Mouse (Mus musculus) limb, embryonic 13.5 days (tissue): Measurements from ENCODE around the gene Git1. TPM values are rescaled to one million over a fixed set of nuclear protein-coding genes. Genes with fewer than 3 reads are reported as not detected.

Experiments
- ATAC-seq: fragments of 200-750 bp; cut with Nextera tagmentation; 2 replicates; pipeline ENCODE4 v1.8.0; 2017; ENCODE audit warnings: low read depth, moderate number of reproducible peaks, moderate TSS enrichment; ENCODE audit not compliant: low FRiP score
- H3K27ac ChIP-seq: fragments of 300-500 bp; sonication (generic); 2 replicates; pipeline ENCODE4 v1.5.1; 2015; ENCODE audit warnings: inconsistent platforms, mild to moderate bottlenecking, moderate library complexity
- H3K27me3 ChIP-seq: fragments of 300-500 bp; sonication (generic); 2 replicates; pipeline ENCODE4 v1.6.1; 2015; ENCODE audit warnings: mild to moderate bottlenecking, inconsistent platforms
- H3K36me3 ChIP-seq: fragments of 300-500 bp; sonication (generic); 2 replicates; pipeline ENCODE4 v1.6.1; 2015; ENCODE audit warnings: inconsistent platforms, mild to moderate bottlenecking, moderate library complexity
- H3K4me1 ChIP-seq: fragments of 300-500 bp; sonication (generic); 2 replicates; pipeline ENCODE4 v1.6.1; 2015; ENCODE audit warnings: inconsistent platforms
- H3K4me2 ChIP-seq: fragments of 300-500 bp; sonication (generic); replicated peaks from 2 replicates; pipeline ENCODE4 v1.6.1; 2015; ENCODE audit warnings: inconsistent platforms, mild to moderate bottlenecking, moderate library complexity
- H3K4me3 ChIP-seq: fragments of 300-500 bp; sonication (generic); 2 replicates; pipeline ENCODE4 v1.5.1; 2015; ENCODE audit warnings: moderate library complexity, mild to moderate bottlenecking, inconsistent platforms
- H3K9ac ChIP-seq: fragments of 300-500 bp; sonication (generic); 2 replicates; pipeline ENCODE4 v1.6.1; 2015; ENCODE audit warnings: mild to moderate bottlenecking, inconsistent platforms
- H3K9me3 ChIP-seq: fragments of 300-500 bp; sonication (generic); 2 replicates; pipeline ENCODE4 v1.6.1; 2016; ENCODE audit warnings: inconsistent platforms
- WGBS: fragments of 180-500 bp; shearing (Covaris S2); methylation state at CpG from one replicate; pipeline ENCODE4 v1.1.7; 2015; 5-methylcytosine and 5-hydroxymethylcytosine counted together
- polyA plus RNA-seq: library from polyadenylated mRNA; unstranded; fragments of >200 nt; fragmentation: Nextera tagmentation; extraction: Ambion mirVana; gene quantifications from 2 replicates; pipeline ENCODE4 v1.2.1, GENCODE M21; 2015

Gene Git1
- polyA plus RNA-seq, 1 experiment from 2014 or later: 10.9 TPM

DNA sequence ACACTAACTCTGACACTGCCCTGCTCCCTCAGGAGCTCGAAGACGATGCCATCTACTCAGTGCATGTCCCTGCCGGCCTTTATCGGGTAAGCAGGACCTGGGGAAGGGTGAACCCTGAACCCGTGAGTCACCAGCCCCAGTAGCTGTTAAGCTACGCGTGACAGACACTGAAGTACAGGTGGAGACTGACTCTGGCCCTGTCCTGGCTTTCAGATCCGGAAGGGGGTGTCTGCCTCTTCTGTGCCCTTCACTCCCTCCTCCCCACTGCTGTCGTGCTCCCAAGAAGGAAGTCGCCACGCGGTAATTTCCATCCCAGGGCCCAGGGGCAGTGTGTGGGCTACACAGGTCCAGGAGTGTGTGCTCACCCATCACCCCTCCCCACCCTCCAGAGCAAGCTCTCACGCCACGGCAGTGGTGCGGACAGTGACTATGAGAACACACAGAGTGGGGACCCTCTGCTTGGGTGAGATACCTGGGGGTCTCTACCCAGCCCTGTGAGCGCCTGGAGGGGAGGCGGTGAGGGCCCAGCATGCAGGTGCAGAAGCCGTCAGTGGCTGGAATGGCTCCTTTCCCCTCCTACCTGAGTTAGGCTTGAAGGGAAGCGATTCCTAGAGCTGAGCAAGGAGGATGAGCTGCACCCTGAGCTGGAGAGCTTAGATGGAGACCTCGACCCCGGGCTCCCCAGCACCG lies 12.1 kb downstream of the Git1 start:
- H3K27ac ChIP-seq: no peak overlapping the region
- H3K36me3 ChIP-seq: peaks cover 91% of the 10 kb centered on the region

DNA sequence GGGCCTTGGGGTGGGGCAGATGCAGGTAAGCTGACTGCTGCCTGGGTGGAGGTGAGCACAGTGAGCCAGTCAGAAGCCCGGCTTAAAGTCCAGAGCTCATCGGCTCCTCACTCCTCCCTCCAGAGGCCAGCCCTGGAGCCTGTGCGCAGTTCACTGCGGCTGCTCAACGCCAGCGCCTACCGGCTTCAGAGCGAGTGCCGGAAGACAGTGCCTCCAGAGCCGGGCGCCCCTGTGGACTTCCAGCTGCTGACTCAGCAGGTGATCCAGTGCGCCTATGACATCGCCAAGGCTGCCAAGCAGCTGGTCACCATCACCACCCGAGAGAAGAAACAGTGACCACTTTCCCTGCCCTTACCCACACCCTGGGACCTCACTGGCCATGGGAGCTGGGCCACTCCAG lies 12.9 kb downstream of the Git1 start:
- ATAC-seq: no peak
- no peaks in the 10 kb centered on the region for H3K27me3 ChIP-seq
- no peak overlapping the region for H3K27ac ChIP-seq
- no peak overlapping the region for H3K4me3 ChIP-seq
- no peaks in the 10 kb centered on the region for H3K9me3 ChIP-seq
- H3K9ac ChIP-seq: no peak overlapping the region
- H3K4me1 ChIP-seq: peaks cover 24% of the 10 kb centered on the region
- peaks cover 82% of the 10 kb centered on the region for H3K36me3 ChIP-seq
- no peak overlapping the region for H3K4me2 ChIP-seq
- WGBS: 84% methylated on average over 14 of the region's 14 CpGs

More for the DNA sequence above, 12.1 kb downstream of the Git1 start:
- Histone ChIP-seq H3K4me1 (peaks cover 32% of the 10 kb centered on the region), H3K9me3 (no peaks in the 10 kb centered on the region), H3K4me3 (no peak overlapping the region), H3K9ac (no peak overlapping the region), H3K4me2 (no peak overlapping the region), H3K27me3 (no peaks in the 10 kb centered on the region)
- WGBS: 87% methylated on average over 22 of the region's 22 CpGs
- ATAC-seq: no peak

DNA sequence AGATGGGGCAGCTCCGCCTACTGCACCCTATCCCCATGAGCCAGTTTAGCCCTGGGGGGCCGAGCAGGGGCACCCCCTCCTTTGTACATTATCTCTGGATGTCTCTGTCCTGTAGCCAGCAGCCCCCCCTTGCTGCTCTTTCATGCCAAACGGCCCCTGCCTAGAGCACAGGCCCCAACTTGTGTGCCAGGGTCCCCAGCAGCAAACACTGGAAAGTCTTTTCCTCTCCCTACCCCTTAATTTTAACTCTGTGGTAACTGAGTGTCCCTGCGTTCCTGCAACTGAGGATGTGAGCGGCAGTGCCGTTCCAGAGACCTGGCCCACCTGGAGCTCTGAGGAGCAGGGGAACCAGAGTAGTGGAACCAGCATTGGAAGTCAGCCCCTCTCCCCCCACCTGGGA lies 13.6 kb downstream of the Git1 start:
- no peaks in the 10 kb centered on the region for H3K9me3 ChIP-seq
- H3K9ac ChIP-seq: no peak overlapping the region; the same call in 1 of the 2 replicates
- H3K4me2 ChIP-seq: no peak overlapping the region
- no peaks in the 10 kb centered on the region for H3K27me3 ChIP-seq
- peaks cover 30% of the 10 kb centered on the region for H3K4me1 ChIP-seq
- H3K36me3 ChIP-seq: peaks cover 76% of the 10 kb centered on the region
- H3K27ac ChIP-seq: peak overlapping the region; percentile 3; the same call in 1 of the 2 replicates
- 70% methylated on average over 6 of the region's 6 CpGs for WGBS
- no peak overlapping the region for H3K4me3 ChIP-seq
- no peak for ATAC-seq

DNA sequence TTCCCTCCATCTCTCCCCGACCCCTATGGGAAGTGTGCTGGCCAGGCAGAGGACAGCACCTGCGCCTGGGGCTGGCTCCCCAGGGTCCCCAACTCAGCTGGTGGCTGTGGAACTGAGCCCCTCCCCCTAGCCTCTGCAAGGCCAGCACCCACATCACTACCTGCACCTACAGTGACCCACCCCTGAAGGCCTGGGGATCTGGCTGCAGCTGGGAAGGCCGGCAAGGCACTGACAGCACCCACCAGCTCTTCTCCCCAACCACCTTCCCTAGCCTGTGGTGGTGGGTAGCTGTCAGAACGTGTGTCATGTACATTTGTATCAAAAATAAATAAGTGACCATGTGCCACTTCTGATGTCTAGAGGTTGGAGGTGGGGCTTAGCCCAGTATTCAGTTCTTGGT lies 14.1 kb downstream of the Git1 start:
- Histone ChIP-seq H3K36me3 (peaks cover 71% of the 10 kb centered on the region), H3K9me3 (no peaks in the 10 kb centered on the region), H3K4me2 (no peak overlapping the region; the same call in 1 of the 2 replicates), H3K9ac (no peak overlapping the region; the same call in 1 of the 2 replicates), H3K27me3 (no peaks in the 10 kb centered on the region), H3K4me3 (no peak overlapping the region), H3K4me1 (peaks cover 34% of the 10 kb centered on the region), H3K27ac (peak overlapping the region; percentile 65)
- no peak for ATAC-seq
- WGBS: 70% methylated on average over 4 of the region's 4 CpGs

DNA sequence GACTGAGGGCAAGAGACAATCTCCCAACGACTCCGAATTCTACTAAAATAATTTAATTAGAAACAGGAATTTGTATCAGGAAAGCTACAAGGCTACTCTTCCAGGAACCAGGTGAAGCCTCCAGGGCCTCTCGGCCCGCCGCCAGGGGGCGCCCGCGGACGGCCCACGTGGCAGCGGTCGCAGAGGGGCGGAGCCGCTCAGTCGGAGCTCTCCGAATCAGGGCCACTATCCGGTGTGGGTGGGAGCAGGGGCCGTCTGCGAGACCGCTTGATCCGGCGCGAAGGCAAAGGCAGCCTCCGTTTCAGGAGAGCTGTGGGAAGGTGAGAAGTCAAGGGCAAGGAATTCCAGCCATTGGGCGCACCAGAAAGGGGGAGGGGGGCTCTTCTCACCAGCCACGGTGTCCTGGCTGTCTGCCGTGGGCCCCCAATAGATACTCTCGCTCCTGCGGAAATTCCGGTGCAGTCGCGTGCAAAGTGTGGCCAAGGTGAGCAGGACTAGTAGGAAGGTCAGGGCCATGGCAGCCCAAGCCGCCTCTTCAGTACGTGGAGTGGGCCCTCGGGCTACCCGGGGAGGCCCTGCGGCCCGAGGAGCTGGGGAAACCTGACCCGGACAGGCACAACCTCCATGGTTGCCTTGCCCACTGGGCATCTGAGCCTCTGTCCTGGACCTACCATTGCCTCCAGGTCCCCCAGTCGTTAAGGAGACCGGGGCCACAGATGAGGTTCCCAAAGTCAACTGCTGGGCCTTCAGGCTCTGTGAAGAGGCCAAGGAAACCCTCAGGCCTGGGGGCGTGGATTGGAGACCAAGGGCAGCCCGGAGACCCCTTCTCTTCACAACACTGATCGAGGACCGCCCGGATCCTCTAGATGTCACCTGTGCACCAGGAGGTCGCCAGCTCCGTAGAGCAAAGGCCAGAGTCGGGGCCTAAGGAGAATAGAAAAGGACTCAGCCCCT lies 15.0 kb downstream of the Git1 start:
- Histone ChIP-seq H3K9me3 (no peaks in the 10 kb centered on the region), H3K27ac (peak overlapping the region; percentile 69), H3K4me3 (peak overlapping the region; percentile 45), H3K27me3 (no peaks in the 10 kb centered on the region), H3K4me1 (peaks cover 35% of the 10 kb centered on the region), H3K4me2 (peak overlapping the region; percentile 77), H3K36me3 (peaks cover 62% of the 10 kb centered on the region), H3K9ac (peak overlapping the region; percentile 69)
- peak; percentile 66 for ATAC-seq
- WGBS: 15% methylated on average over 49 of the region's 49 CpGs

GRCm38 (mm10) chr11:77511336-77511735 lies 18.0 kb downstream of the Git1 start:
- peaks cover 32% of the 10 kb centered on the region for H3K36me3 ChIP-seq
- H3K4me3 ChIP-seq: no peak overlapping the region
- H3K9me3 ChIP-seq: no peaks in the 10 kb centered on the region
- WGBS: 74% methylated on average over 5 of the region's 5 CpGs
- peaks cover 22% of the 10 kb centered on the region for H3K27me3 ChIP-seq
- H3K27ac ChIP-seq: no peak overlapping the region
- no peak for ATAC-seq
- peak overlapping the region; percentile 97 for H3K4me2 ChIP-seq
- H3K4me1 ChIP-seq: peaks cover 63% of the 10 kb centered on the region
- H3K9ac ChIP-seq: no peak overlapping the region

DNA sequence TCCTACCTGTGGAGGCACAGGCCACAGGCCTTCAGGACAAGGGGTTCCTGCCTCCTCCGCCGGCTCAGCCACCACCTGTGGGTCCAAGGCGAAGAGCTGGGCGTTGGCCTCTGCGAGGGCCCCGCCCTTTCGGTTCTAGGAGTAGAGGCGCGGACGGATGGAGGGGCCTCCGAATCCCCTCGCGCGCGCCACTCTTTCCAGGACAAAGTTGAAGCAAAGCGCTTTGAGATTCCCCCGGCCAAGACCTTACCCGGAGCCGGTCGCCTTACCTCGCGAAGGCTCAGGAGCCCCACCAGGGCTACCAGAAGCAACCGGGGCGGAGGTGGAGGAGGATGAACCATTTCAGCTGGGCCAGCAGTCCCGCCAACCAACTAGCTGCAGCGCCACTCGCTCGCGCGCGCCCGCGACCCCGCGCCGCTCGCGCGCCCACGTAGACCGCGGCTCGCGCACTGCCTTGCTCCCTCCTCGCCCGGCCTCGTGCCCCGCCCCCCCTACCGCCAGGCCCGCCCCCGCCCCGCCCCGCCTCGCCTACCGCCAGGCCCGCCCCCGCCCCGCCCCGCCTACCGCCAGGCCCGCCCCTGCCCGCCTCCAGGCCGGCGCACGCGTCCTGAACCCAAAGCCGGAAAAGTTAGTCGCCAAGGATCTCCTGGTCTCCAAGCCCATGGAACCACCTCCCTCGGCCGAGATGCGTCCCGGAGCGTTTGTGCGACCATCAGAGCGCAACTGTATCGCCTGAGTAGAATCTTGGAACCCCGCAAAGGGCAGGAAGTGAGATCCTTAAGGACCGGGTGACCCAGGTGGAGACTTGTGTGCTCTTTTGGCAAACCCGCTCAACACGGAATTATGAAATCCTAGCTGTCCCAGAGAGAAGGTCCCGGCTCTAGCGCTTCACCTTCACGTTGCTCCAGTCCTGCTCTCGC lies 19.8 kb downstream of the Git1 start:
- Histone ChIP-seq H3K4me2 (peak overlapping the region; percentile 97), H3K27me3 (peaks cover 38% of the 10 kb centered on the region), H3K9me3 (no peaks in the 10 kb centered on the region), H3K4me3 (peak overlapping the region; percentile 67), H3K36me3 (peaks cover 17% of the 10 kb centered on the region), H3K27ac (peak overlapping the region; percentile 69), H3K9ac (peak overlapping the region; percentile 79), H3K4me1 (peaks cover 56% of the 10 kb centered on the region)
- WGBS: under 1% methylated on average over 81 of the region's 84 CpGs
- peak; percentile 78 for ATAC-seq

DNA sequence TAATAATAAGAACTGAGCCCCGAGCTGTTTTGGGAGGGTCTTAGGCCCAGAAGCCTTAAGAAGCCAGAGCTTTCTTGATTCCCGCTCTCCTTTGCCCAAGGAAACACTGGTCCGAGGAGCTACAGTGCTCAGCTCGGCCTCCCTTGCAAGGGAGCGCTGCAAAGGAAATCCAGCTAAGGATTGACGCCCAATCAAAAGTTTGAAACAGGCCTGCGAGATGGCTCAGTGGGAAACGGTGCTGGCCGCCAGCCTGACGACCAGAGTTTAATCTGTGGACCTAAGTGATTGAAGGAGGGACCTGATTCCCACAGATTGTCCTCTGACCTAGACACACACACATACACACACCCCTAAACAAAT lies 20.4 kb downstream of the Git1 start:
- no peak for ATAC-seq
- peak overlapping the region; percentile 57 for H3K9ac ChIP-seq
- peaks cover 49% of the 10 kb centered on the region for H3K4me1 ChIP-seq
- H3K9me3 ChIP-seq: no peaks in the 10 kb centered on the region
- H3K36me3 ChIP-seq: peaks cover 16% of the 10 kb centered on the region
- peak overlapping the region; percentile 67 for H3K4me3 ChIP-seq
- no peak overlapping the region; the same call in 1 of the 2 replicates for H3K27ac ChIP-seq
- H3K27me3 ChIP-seq: peaks cover 43% of the 10 kb centered on the region
- WGBS: 4% methylated on average over 10 of the region's 10 CpGs
- H3K4me2 ChIP-seq: peak overlapping the region; percentile 97

DNA sequence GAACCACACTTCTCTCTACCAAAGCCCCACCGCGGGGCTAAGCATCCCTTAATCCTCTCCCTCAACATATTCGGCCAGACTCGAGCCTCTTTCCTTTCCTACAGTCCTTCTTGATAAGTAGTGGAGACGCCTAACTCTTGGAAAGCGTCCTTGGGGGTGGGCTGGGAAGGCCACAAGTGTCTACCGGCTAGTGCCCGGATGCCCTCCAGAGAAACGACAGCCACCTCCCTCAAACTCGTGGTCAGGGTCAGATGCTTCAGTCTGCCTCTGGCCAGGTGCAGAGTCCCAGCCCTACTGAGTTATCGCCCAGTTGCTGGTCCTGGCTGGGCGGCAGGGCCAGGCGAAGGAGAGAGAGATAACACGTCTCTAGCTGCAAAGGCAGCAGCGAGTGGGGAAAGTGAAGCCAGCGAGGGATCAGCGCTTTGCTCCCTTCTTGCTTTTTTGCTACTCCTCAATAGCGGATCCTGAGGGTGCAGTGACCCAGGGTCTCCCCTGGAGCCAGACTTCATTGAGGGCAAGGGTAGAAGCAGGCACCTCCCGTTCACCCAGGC lies 21.0 kb downstream of the Git1 start:
- H3K4me1 ChIP-seq: peaks cover 45% of the 10 kb centered on the region
- H3K4me2 ChIP-seq: peak overlapping the region; percentile 97
- H3K27me3 ChIP-seq: peaks cover 43% of the 10 kb centered on the region
- 8% methylated on average over 19 of the region's 19 CpGs for WGBS
- no peaks in the 10 kb centered on the region for H3K9me3 ChIP-seq
- peaks cover 10% of the 10 kb centered on the region for H3K36me3 ChIP-seq
- ATAC-seq: no peak
- peak overlapping the region; percentile 65 for H3K9ac ChIP-seq
- H3K4me3 ChIP-seq: peak overlapping the region; percentile 67
- H3K27ac ChIP-seq: no peak overlapping the region

DNA sequence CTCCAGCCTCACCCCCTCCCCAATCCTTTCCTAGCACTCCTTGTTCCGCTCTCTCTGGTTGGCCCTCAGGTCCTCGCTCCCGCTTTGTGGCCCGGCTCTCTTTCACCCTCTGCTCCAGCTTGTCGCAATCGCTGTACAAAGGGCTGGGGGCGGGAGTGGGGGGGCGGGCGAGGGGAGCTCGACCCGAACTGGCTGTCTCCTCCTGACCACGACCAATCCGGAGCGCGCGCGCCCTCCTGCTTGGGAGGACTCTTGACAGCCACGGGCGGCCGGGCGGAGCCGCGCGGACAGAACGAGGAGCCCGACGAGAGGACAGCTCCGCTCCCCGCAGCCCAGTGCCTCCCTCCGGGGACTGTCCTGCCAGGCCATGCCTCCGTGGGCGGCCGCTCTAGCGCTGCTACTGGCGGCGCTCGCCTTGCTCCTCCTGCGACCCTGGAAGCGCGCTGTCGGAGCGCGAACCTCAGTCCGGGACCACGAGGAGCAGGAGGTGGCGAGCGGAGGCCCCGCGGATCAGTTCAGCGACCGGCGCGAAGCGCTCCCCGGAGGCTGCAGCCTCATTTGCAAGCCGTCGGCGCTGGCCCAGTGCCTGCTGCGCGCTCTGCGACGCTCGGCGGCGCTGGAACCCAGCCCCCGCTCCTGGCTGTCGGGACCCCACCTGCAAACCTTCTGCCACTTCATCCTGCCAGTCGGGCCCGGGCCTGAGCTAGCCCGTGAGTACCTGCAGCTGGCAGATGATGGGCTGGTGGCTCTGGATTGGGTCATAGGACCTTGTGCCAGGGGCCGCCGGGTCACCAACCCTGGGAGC lies 21.7 kb downstream of the Git1 start, which contains the start of gene Abhd15:
Gene Abhd15 (plus strand): TSS at position 290 of the 805 bp plus-strand sequence.
- H3K9ac ChIP-seq: peak within 1 kb of the TSS; percentile 65
- peak within 1 kb of the TSS; percentile 97 for H3K4me2 ChIP-seq
- WGBS: under 1% methylated on average over 68 of the region's 72 CpGs
- H3K27me3 ChIP-seq: peaks cover 43% of the 10 kb centered on the region
- H3K27ac ChIP-seq: no peak within 1 kb of the TSS
- H3K4me1 ChIP-seq: peaks cover 42% of the 10 kb centered on the region
- H3K36me3 ChIP-seq: peaks cover 3% of the 10 kb centered on the region
- H3K9me3 ChIP-seq: no peaks in the 10 kb centered on the region
- peak; percentile 19; the same call in 1 of the 2 replicates for ATAC-seq
- peak within 1 kb of the TSS; percentile 67 for H3K4me3 ChIP-seq
